Mouse (Mus musculus): ENCODE results near the gene Nat8.

DNA sequence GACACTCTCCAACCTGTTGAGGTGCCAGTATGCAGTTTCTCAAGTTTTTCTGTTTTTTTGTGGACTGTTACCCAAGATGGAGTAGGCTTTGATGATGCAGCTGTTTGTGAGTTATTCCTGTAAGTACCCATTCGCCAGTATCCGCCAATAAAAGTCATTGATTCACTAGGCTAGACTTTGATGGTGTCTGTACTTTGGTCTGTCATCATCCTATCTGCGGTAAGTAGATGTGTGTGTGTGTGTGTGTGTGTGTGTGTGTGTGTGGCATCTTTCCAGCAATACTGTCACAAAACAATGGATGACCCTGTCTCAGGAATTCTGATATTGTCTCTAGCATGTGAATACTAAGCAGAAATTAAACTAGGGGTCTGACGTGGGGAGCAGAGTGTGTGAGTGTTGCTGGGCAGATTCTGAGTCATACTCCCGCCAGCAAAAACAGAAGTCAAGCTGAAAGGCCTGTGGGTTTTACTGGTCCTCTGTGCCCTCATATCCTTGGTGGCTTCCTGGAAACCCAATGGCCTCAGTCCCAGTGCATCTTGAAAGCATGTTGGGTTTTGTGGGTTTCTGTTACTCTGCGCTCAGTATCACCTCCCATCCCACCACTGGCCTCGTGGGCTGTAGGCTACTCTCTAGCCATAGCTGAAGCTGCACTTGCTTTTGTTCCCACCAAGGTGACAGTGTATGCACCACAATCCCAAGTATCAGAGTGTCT is 19.3 kb upstream of the Nat8 start:
- TF ChIP-seq CTCF (conservative IDR thresholded peaks at IDR 0.05; ENCODE audit: low read length) = no peak
- no peak for TF ChIP-seq POU5F1 (IDR thresholded peaks at IDR 0.05; ENCODE audit: borderline replicate concordance, low read length)
